Mouse (Mus musculus) kidney, postnatal 14 days (tissue): ENCODE results near the gene Psmc5.
A peak's percentile ranks its signal among the peaks of the same experiment; 100 is the strongest.

Experiments used
- DNase-seq: peaks from one replicate; pipeline ENCODE4 v3.0.0; 2022; ENCODE audit warnings: mixed read lengths

The Psmc5 gene

GRCm38 (mm10) chr11:106271131-106271793, 15.3 kb downstream of the Psmc5 start:
- DNase-seq, result no peak

DNA sequence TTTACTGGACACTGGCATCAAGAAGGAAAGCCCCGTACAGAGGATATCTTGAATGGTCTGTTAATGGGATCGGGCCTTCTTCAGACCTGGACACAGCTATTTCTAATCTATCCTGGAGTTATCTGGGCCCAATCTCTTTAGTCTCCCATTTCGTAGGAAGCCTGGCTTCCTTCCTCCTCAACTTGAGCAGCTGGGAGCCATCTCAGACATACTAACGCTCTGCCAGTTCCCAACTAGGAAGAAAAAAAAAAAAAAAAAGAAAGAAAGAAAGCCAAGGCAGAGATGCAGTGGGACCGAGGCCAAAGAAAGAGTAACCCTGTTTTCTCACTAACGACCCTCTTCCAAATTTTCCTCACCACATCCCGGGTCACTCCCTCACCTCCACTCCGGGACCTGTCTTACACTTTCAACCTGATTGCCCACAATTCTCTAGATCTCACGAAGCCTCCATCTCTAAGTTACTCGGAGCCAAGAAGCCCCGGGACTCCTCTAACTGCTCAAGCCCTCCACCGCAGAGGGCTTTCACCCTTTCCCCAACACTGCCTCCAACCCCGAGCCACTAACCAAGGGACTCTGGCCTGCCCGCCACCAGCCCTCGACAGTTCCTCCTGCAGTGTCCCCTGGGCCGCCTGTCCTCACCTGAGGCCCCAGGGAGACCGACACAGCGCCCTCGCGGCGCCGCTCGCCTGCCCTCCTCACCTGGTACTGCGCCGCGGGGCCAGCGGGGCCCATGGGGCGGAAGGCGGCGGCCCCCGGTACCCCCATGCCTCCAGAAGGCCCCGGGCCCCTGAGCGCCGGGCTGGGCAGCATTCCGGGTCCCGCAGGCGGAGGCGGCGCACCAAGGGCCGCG, 16.1 kb downstream of the Psmc5 start:
- peak; percentile 51 for DNase-seq

- DNase-seq, result peak; percentile 100
Observed at GRCm38 (mm10) chr11:106272644-106273310, 16.8 kb downstream of the Psmc5 start, which contains the start of gene Smarcd2. Gene Smarcd2 (minus strand): TSS chr11:106272972.

GRCm38 (mm10) chr11:106273311-106273684, 17.3 kb downstream of the Psmc5 start:
- DNase-seq, result no peak

DNA sequence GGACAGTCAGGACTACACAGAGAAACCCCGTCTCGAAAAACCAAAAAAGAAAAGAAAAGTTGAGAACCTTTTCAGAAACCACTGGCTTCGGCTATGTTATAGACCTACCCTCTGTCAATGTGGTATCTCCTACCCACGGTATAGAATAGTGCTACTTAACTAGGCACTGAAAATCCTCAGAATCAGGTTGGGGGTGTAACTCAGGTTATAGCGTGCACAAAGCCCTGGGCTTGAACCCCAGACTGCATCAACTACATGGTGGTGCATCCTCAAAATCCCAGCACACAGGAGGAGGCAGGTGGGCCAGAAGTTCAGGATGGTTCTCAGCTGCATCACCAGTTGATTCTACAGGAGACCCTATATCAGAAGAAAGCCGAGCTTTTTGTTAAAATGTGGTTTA, 17.9 kb downstream of the Psmc5 start:
- no peak for DNase-seq

DNA sequence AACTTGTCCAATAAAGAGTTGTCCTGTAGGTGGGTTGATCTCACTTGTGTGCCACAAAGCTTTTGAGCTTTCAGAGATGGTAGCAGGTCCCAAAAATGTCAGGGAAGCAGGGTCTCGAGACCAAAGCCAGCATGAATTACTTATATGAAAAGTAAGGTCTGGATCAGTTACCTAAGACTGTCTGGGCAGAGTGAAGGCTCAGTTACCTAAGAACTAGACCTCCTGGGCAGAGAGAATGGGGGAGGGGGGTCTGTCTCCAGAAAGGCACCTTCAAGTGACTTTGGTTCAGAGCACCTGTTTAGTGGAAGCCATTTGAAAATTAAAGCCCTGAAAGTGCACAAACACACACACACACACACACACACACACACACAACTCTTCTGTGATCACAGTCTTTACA, 18.4 kb downstream of the Psmc5 start:
- DNase-seq, result no peak

DNA sequence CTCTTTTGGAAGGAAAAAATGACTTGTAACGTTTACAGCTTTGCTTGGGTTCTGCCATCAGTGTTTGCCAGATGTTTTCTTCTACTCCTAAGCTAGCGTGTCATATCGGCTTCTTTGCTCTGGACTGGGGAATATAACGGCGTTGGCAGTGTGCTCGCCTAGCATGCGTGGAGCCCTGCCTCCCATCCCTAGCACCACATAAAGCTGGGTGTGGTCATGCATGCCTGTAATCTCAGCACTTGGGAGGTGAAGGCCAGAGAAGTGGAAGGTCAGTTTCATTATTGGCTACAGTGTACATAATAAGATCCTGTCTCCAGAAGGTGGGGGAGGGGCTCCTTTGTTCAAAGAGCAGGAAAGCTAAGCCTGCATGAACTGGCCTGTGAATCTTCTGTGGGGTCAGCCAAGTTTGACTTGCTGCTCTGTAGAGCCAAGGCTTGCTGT, 19.0 kb downstream of the Psmc5 start:
- peak; percentile 71 for DNase-seq

GRCm38 (mm10) chr11:106276454-106276853, 20.5 kb downstream of the Psmc5 start, which contains the start of gene Tcam1:
Gene Tcam1 (plus strand): TSS chr11:106276672.
- DNase-seq, result peak; percentile 95

DNA sequence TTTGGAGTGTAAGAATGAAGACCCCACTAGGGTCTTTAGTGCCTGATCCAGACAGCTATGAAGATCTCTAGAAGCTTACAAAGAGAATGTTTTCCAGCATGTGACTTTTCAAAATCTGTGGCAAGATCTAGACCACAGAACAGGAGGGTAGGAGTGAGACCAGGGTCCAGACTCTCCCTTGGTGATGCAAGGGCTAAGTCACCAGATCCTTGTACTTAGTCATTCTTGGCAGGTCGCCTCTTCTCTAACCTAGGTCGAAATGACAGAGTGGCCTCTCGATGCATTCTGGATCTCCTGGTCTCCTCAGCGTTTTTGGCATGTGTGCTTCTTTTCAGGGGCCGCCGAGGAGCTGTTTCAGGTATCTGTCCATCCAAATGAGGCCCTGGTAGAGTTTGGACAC, 26.5 kb downstream of the Psmc5 start:
- no peak for DNase-seq

DNA sequence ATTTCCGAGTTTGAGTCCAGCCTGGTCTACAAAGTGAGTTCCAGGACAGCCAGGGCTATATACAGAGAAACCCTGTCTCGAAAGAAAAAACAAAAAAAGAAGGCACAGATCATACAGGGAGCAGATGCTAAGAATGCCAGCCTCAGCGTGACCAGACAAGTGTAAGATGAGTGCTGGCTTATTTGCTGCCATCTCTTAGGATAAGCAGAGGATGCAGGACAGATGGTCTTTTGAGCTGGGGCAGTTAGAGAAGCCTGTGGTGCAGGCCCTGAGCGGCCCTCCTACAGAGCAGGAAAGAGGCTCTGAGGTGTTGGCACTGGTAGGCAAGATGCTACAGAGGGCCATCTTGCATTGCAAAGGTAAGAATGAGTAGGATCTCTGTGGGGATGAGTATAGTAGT, 27.4 kb downstream of the Psmc5 start:
- no peak for DNase-seq

DNA sequence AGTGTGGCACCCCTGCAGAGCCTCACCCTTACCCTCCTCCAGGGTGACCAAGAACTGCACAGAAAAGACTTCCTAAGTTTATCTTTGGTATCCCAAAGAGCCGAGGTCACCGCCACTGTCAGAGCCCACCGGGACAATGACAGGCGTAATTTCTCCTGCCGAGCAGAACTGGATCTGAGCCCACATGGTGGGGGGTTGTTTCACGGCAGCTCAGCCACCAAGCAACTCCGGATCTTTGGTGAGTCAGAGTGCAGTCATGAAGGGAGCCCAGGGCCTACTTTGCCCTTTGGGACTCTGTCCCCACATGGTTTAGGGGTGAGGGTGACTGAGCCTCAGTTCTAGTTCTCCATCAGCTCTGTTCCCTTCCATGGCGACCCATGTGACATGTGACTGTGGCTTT, 28.2 kb downstream of the Psmc5 start:
- no peak for DNase-seq

DNA sequence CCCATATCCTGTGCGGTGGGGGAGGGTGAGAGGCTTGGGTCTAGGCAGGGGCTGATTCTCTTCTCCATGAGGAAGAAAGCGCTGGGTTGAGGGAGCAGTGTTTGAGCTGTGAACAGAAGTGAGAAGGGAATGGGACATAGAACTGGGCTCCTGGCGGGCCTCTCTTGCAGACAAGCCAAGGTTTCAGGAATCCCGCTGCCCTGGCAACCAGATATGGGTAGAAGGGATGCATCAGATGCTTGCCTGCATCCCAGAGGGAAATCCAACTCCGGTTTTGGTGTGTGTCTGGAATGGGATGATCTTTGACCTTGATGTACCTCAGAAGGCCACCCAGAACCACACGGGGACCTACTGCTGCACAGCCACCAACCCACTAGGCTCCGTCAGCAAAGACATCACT, 30.3 kb downstream of the Psmc5 start:
- DNase-seq, result no peak

DNA sequence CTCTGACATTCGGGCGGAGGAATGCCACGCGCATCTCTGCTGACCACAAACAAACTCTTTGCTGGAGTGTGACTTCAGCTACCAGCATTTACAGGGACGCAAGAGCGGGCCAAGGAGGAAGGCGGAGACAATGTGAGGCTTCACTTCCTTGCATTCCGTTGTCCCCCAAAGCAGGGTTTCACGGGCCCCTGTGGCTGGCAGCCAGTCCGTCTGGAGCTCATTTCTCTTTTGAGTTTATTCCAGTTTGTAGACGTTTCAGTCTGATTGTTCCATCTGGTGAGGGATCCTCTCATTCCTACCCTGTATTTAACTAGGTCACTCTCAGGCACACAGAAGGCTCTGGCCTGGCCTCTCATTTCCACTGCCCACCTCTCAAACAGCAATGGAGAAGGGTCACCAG, 31.0 kb downstream of the Psmc5 start:
- no peak for DNase-seq

GRCm38 (mm10) chr11:106289369-106289768, 33.4 kb downstream of the Psmc5 start:
- DNase-seq, result peak; percentile 81

GRCm38 (mm10) chr11:106290376-106290775, 34.4 kb downstream of the Psmc5 start:
- DNase-seq, result no peak

DNA sequence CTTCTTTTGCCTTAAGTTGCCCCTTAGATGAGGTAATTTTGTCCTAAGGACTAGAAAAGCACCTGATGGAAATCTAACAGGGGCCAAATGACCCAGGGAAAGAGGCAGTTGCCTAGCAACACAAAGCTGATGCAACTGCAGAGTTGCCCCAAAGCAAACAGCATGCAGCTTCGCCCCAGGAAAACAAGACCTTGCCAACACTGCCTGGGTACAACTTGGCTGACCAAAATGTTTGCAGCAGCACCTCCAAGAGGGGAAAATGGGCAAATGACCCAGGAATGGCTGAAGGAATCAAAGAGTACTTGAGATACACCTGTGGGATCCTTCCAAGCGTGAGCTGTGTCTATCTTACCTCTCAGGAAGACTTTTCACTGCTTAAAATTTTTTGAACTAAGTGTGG, 35.9 kb downstream of the Psmc5 start:
- no peak for DNase-seq

DNA sequence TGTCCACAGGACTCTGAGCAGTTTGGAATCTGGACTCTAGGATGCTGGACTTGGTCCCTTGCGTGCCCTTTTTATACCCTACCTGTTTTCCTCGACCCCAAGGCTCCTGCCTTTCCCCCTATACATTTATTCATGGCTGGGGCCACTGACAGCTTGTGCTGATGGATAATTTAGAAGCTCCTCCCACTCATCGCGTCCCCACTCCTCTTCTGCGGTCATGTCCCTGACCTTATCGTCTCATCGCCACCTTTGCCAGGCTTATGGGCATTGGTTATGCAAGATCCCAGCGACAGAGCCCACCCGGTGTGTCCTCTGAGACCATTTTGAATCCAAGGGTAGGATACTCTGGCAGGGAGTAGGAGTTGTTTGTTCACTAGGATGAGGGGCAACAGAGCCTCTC, 45.8 kb downstream of the Psmc5 start, which contains the start of gene Gh:
Gh (minus strand) TSS at position 101 of the 400 bp plus-strand sequence.
- no peak for DNase-seq

GRCm38 (mm10) chr11:106302634-106303033, 46.7 kb downstream of the Psmc5 start:
- peak; percentile 67 for DNase-seq

DNA sequence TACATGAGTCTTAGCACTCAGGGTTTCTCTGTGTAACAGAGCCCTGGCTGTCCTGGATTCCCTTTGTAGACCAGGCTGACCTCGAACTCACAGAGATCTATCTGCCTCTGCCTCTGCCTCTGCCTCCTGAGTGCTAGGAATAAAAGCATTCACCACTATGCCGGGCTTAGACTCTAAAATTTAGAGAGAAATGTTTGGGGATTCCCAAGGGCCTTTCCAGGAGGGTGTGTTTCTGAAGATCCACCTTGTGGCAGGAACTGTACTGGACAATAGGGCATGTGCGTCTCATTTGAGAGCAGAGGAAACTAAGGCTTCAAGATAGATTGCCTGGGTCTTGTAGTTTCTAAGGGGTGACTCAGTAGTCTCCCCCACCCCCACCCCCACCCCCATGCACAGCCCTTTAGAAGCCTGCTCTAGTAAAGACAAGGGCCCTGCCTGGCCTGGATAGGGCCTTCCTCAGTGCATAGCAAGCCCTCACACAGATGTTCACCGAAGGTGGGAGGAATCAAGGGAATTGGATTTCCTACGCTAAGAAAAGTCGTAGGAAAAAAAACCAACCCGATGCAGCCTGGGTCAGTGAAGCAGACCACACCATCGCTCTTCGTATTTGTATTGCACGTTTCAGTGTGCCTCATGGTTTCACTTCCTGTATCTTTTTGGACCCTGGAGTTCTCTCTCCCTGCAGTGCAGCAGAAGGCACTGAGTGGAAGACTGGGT, 49.6 kb downstream of the Psmc5 start:
- no peak for DNase-seq

DNA sequence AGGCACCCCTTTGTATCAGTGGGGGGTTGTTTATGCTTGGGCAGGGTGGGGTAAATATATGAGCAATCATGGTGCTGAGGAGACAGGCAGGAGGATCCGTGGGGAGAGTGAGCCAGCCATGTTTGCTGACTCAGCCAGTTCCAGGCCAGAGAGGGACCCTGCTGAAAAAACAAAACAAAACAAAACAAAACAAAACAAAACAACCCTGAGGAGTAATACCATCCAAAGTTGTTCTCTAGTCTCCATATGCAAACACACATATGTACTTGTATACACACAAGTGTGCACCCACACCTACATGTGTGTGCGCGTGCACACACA, 50.1 kb downstream of the Psmc5 start:
- DNase-seq, result no peak

- DNase-seq, result no peak
Observed at GRCm38 (mm10) chr11:106306758-106307157, 50.8 kb downstream of the Psmc5 start.

DNA sequence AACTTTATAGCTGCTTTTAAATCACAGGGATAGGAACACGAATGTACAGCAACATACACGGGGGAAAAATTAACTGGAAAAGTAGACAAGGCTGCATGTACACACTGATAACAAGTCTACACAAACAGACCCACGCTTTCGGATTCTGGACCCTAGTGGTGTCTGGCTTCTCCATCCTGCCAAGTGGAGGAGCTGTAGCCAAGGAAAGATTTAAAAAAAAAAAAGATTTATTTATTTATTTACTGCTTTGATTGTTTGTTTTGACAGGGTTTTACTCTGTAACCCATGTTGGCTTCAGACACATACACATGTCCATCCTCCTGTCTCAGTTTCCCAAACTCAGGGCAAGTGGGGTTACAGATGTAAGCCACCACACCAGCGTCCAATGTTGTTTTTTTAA, 51.5 kb downstream of the Psmc5 start:
- no peak for DNase-seq

DNA sequence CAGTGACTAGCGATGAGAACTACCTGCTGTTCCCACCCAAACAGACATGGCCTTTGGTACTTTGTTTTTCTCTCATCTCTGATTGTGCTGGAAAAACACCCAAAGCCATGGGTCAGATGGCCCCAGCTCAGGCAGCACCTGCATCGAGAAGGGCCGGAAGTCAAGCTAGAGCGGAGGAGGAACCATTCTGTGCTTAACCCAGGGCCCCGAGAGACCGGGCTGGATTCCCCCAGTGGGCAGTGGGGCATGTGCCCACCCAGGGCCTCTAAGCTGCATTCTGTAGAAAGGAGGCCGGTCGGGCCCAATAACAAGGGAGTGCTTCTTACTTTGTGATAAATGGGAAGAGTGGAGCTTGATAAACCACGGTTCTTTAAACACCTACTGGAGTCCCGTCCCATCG, 52.2 kb downstream of the Psmc5 start:
- no peak for DNase-seq
